ENCODE assay signal across 10 mouse cellular contexts in the genomic region with DNA sequence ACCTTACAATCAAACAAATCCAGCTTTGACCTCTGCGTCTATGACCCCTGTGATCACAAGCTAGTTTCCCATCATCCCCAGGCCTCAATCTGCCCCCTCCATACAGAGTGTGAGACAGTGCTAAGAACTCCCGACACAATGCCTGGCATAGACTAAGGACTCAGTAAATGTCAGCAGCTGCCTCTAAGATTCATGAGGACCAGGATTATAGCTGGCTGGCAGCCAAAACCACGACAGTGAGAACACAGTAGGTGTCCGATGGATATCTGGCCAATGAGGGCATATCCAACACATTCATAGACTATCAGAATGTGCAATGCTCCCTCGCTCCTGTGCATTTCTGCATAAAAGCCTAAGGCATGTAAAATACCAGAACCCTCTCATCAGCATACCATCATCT. TPM values are rescaled to one million over a fixed set of nuclear protein-coding genes. Genes with fewer than 3 reads are reported as not detected.
DNase-seq lines count a peak whose midpoint lies in the region; ATAC-seq and TF ChIP-seq lines count a peak whose summit lies in the region.
"Had no signal": no experiment of that assay in that cellular context is flagged by ENCODE, and none has a peak within 500 bp of the region (broad histone marks: within the 10 kb centered on the region; RNA-seq: fewer than 3 reads in every experiment).

No protein-coding gene starts in this region.

- H3K4me3 ChIP-seq in forebrain, embryonic 14.5 days (ENCODE audit: low read depth, low read length) = no peak overlapping the region
- no peak overlapping the region for H3K4me3 ChIP-seq in forebrain, embryonic 16.5 days (replicated peaks; ENCODE audit: low read length)
- no peak overlapping the region for H3K4me3 ChIP-seq in neural tube, embryonic 11.5 days (ENCODE audit: low read depth, low read length)
- peak overlapping the region; percentile 18 for H3K4me3 ChIP-seq in hindbrain, embryonic 14.5 days (replicated peaks; ENCODE audit: low read length)
- H3K4me3 ChIP-seq in neural tube, embryonic 14.5 days (ENCODE audit: low read depth, low read length) = peak overlapping the region; percentile 60
- H3K4me3 ChIP-seq in thymus, adult 2 months (ENCODE audit: control insufficient read depth, insufficient read depth, low read length) = no peak overlapping the region

- H3K4me2 ChIP-seq in forebrain, embryonic 14.5 days (ENCODE audit: low read length) = 0 out of 2 replicates have a peak overlapping the region, but pooled peaks have one; percentile 10
- no peak overlapping the region for H3K4me2 ChIP-seq in forebrain, embryonic 16.5 days (ENCODE audit: low read length)
- H3K4me2 ChIP-seq in neural tube, embryonic 11.5 days (ENCODE audit: low read depth) = 0 out of 2 replicates have a peak overlapping the region, but pooled peaks have one; percentile 2
- H3K4me2 ChIP-seq in hindbrain, embryonic 14.5 days (replicated peaks) = peak overlapping the region; percentile 99
- peak overlapping the region; percentile 93 for H3K4me2 ChIP-seq in neural tube, embryonic 14.5 days (ENCODE audit: low read depth, low read length)

- TF ChIP-seq POLR2A in thymus, adult 2 months (IDR thresholded peaks at IDR 0.05; ENCODE audit: control insufficient read depth, extremely low read depth, insufficient read depth, low read length, poor library complexity) = no peak

- peaks cover 13% of the 10 kb centered on the region for H3K4me1 ChIP-seq in forebrain, embryonic 14.5 days (ENCODE audit: control insufficient read depth, insufficient read depth, low read length)
- H3K4me1 ChIP-seq in forebrain, embryonic 16.5 days (replicated peaks; ENCODE audit: control insufficient read depth, insufficient read depth, low read length) = peaks cover 31% of the 10 kb centered on the region
- peaks cover 23% of the 10 kb centered on the region for H3K4me1 ChIP-seq in neural tube, embryonic 11.5 days (ENCODE audit: control insufficient read depth, insufficient read depth, low read length)
- H3K4me1 ChIP-seq in hindbrain, embryonic 14.5 days (replicated peaks; ENCODE audit: control insufficient read depth, insufficient read depth, low read length) = peaks cover 52% of the 10 kb centered on the region
- peaks cover 37% of the 10 kb centered on the region for H3K4me1 ChIP-seq in neural tube, embryonic 14.5 days (ENCODE audit: control insufficient read depth, insufficient read depth, low read length)
- peaks cover 28% of the 10 kb centered on the region for H3K4me1 ChIP-seq in thymus, adult 2 months (replicated peaks; ENCODE audit: control insufficient read depth, insufficient read depth, low read length)

- H3K27ac ChIP-seq in forebrain, embryonic 14.5 days (ENCODE audit: low read depth, low read length) = no peak overlapping the region
- no peak overlapping the region for H3K27ac ChIP-seq in forebrain, embryonic 16.5 days (ENCODE audit: low read length)
- no peak overlapping the region for H3K27ac ChIP-seq in neural tube, embryonic 11.5 days (ENCODE audit: low read depth, low read length)
- H3K27ac ChIP-seq in hindbrain, embryonic 14.5 days = no peak overlapping the region
- H3K27ac ChIP-seq in neural tube, embryonic 14.5 days (ENCODE audit: low read depth, low read length) = peak overlapping the region; percentile 56; the same call in 1 of the 2 replicates
- H3K27ac ChIP-seq in thymus, adult 2 months (ENCODE audit: control insufficient read depth, insufficient read depth, low read length) = no peak overlapping the region
- H3K27ac ChIP-seq: macrophage had no signal

- peaks cover 21% of the 10 kb centered on the region for H3K27me3 ChIP-seq in forebrain, embryonic 14.5 days (replicated peaks; ENCODE audit: control insufficient read depth, insufficient read depth, low read length)
- peaks cover 23% of the 10 kb centered on the region for H3K27me3 ChIP-seq in forebrain, embryonic 16.5 days (replicated peaks; ENCODE audit: control insufficient read depth, insufficient read depth, low read length)
- peaks cover 11% of the 10 kb centered on the region for H3K27me3 ChIP-seq in neural tube, embryonic 11.5 days (ENCODE audit: control insufficient read depth, insufficient read depth, low read length)
- H3K27me3 ChIP-seq in hindbrain, embryonic 14.5 days (ENCODE audit: control insufficient read depth, insufficient read depth, low read length) = 0 out of 2 replicates have a peak, but pooled peaks cover 3% of the 10 kb centered on the region
- no peaks in the 10 kb centered on the region for H3K27me3 ChIP-seq in neural tube, embryonic 14.5 days (ENCODE audit: control insufficient read depth, insufficient read depth, low read length)
- no peaks in the 10 kb centered on the region for H3K27me3 ChIP-seq in thymus, adult 2 months (ENCODE audit: control insufficient read depth, insufficient read depth, low read length)

- TF ChIP-seq CTCF in thymus, adult 2 months (IDR thresholded peaks at IDR 0.05; ENCODE audit: borderline replicate concordance, control insufficient read depth, extremely low read depth, insufficient read depth, low read length, poor library complexity) = no peak

- 17% methylated on average over 5 of the region's 5 CpGs for WGBS in forebrain, embryonic 14.5 days
- 22% methylated on average over 5 of the region's 5 CpGs for WGBS in forebrain, embryonic 16.5 days
- 47% methylated on average over 5 of the region's 5 CpGs for WGBS in neural tube, embryonic 11.5 days
- 23% methylated on average over 5 of the region's 5 CpGs for WGBS in hindbrain, embryonic 14.5 days
- 15% methylated on average over 5 of the region's 5 CpGs for WGBS in neural tube, embryonic 14.5 days
- WGBS in thymus, adult 2 months = 84% methylated on average over 5 of the region's 5 CpGs

- H3K9ac ChIP-seq in forebrain, embryonic 14.5 days (ENCODE audit: low read length) = no peak overlapping the region
- H3K9ac ChIP-seq in forebrain, embryonic 16.5 days (replicated peaks; ENCODE audit: low read depth, low read length) = no peak overlapping the region
- no peak overlapping the region for H3K9ac ChIP-seq in neural tube, embryonic 11.5 days (ENCODE audit: low read length)
- H3K9ac ChIP-seq in hindbrain, embryonic 14.5 days = peak overlapping the region; percentile 14; the same call in 1 of the 2 replicates
- H3K9ac ChIP-seq in neural tube, embryonic 14.5 days (replicated peaks; ENCODE audit: low read depth, low read length) = peak overlapping the region; percentile 16; the same call in 1 of the 2 replicates

- no peaks in the 10 kb centered on the region for H3K36me3 ChIP-seq in forebrain, embryonic 14.5 days (ENCODE audit: control insufficient read depth, insufficient read depth, low read length)
- H3K36me3 ChIP-seq in forebrain, embryonic 16.5 days (ENCODE audit: control insufficient read depth, insufficient read depth) = no peaks in the 10 kb centered on the region
- H3K36me3 ChIP-seq in neural tube, embryonic 11.5 days (ENCODE audit: control insufficient read depth, insufficient read depth, low read length) = no peaks in the 10 kb centered on the region
- no peaks in the 10 kb centered on the region for H3K36me3 ChIP-seq in hindbrain, embryonic 14.5 days (replicated peaks; ENCODE audit: control insufficient read depth, insufficient read depth)
- no peaks in the 10 kb centered on the region for H3K36me3 ChIP-seq in neural tube, embryonic 14.5 days (ENCODE audit: control insufficient read depth, insufficient read depth, low read length)
- no peaks in the 10 kb centered on the region for H3K36me3 ChIP-seq in thymus, adult 2 months (ENCODE audit: control insufficient read depth, insufficient read depth, low read length)

- no peaks in the 10 kb centered on the region for H3K9me3 ChIP-seq in forebrain, embryonic 14.5 days (replicated peaks; ENCODE audit: control insufficient read depth, low read length)
- H3K9me3 ChIP-seq in forebrain, embryonic 16.5 days (ENCODE audit: control insufficient read depth, low read length) = no peaks in the 10 kb centered on the region
- H3K9me3 ChIP-seq in neural tube, embryonic 11.5 days (ENCODE audit: control insufficient read depth, low read length) = no peaks in the 10 kb centered on the region
- no peaks in the 10 kb centered on the region for H3K9me3 ChIP-seq in hindbrain, embryonic 14.5 days (ENCODE audit: control insufficient read depth, low read length)
- H3K9me3 ChIP-seq in neural tube, embryonic 14.5 days (ENCODE audit: control insufficient read depth, low read length) = no peaks in the 10 kb centered on the region

- ATAC-seq in forebrain, embryonic 14.5 days = no peak
- ATAC-seq in forebrain, embryonic 16.5 days = no peak
- ATAC-seq in neural tube, embryonic 11.5 days (ENCODE audit: insufficient read depth, low FRiP score, low TSS enrichment) = peak; percentile 54; the same call in 1 of the 2 replicates
- ATAC-seq in hindbrain, embryonic 14.5 days (ENCODE audit: low FRiP score) = no peak
- peak; percentile 22; the same call in 1 of the 2 replicates for ATAC-seq in neural tube, embryonic 14.5 days (ENCODE audit: low read depth)
- ATAC-seq: intestine, postnatal 0 days had no signal

- peak; percentile 65 for DNase-seq in forebrain, embryonic 14.5 days (ENCODE audit: low spot score)
- peak; percentile 66 for DNase-seq in neural tube, embryonic 11.5 days (ENCODE audit: low spot score)
- DNase-seq in neural tube, embryonic 10.5 days (ENCODE audit: extremely low spot score, low spot score) = no peak
- peak; percentile 62 for DNase-seq in hindbrain, embryonic 14.5 days (ENCODE audit: low spot score)
- no peak for DNase-seq in thymus, adult 2 months
- no peak for DNase-seq in ovary, postnatal 10 days (ENCODE audit: low spot score)

RNA-seq across cellular contexts. Expression of a gene that starts 5.0 kb away (rescaled TPM):
- polyA plus RNA-seq in forebrain, embryonic 14.5 days (2014; fragmentation: Nextera tagmentation; extraction: Ambion mirVana) = 11.6 and 13.1 TPM in 2 replicates
- 12.5 and 17.3 TPM in 2 replicates for polyA plus RNA-seq in forebrain, embryonic 16.5 days (2015; fragmentation: Nextera tagmentation; extraction: Ambion mirVana)
- polyA plus RNA-seq in neural tube, embryonic 11.5 days (2014; fragmentation: Nextera tagmentation; extraction: Ambion mirVana) = 39.5 and 40.4 TPM in 2 replicates
- 46.0 and 48.5 TPM in 2 replicates for polyA plus RNA-seq in hindbrain, embryonic 14.5 days (2014; fragmentation: Nextera tagmentation; extraction: Ambion mirVana)
- polyA plus RNA-seq in neural tube, embryonic 14.5 days (2014; fragmentation: Nextera tagmentation; extraction: Ambion mirVana) = 67.8 and 67.9 TPM in 2 replicates
- 6.1 and 7.0 TPM in 2 replicates for polyA plus RNA-seq in thymus, adult 2 months (2012; rRNA removed)
- polyA plus RNA-seq: macrophage had no signal

Comparison
In these comparisons a context has a peak if more than half of its experiments do, and no peak if none do; other contexts are left out.
1. DNase-seq: peak in forebrain, embryonic 14.5 days (single experiment), neural tube, embryonic 11.5 days (single experiment) and hindbrain, embryonic 14.5 days (single experiment); none in neural tube, embryonic 10.5 days (single experiment), thymus, adult 2 months (single experiment) and ovary, postnatal 10 days (single experiment).
2. H3K4me3 ChIP-seq: peak in hindbrain, embryonic 14.5 days (single experiment) and neural tube, embryonic 14.5 days (single experiment); none in forebrain, embryonic 14.5 days (single experiment), forebrain, embryonic 16.5 days (single experiment), neural tube, embryonic 11.5 days (single experiment) and thymus, adult 2 months (single experiment).
3. H3K9ac ChIP-seq: peak in hindbrain, embryonic 14.5 days (single experiment) and neural tube, embryonic 14.5 days (single experiment); none in forebrain, embryonic 14.5 days (single experiment), forebrain, embryonic 16.5 days (single experiment) and neural tube, embryonic 11.5 days (single experiment).
4. ATAC-seq: peak in neural tube, embryonic 11.5 days (single experiment) and neural tube, embryonic 14.5 days (single experiment); none in forebrain, embryonic 14.5 days (single experiment), forebrain, embryonic 16.5 days (single experiment) and hindbrain, embryonic 14.5 days (single experiment).